Mouse (Mus musculus) midbrain, embryonic 12.5 days (tissue): ENCODE data around the gene Zfp36l2. TPM values are rescaled to one million over a fixed set of nuclear protein-coding genes. Genes with fewer than 3 reads are reported as not detected.

ENCODE experiments used
- ATAC-seq: fragments of 200-750 bp; cut with Nextera tagmentation; 2 replicates; pipeline ENCODE4 v1.8.0; 2017; ENCODE audit warnings: low read depth, moderate TSS enrichment, moderate library complexity; ENCODE audit not compliant: low FRiP score
- H3K27ac ChIP-seq: fragments of 300-500 bp; sonication (generic); replicated peaks from 2 replicates; pipeline ENCODE4 v1.5.1; 2016; ENCODE audit warnings: mild to moderate bottlenecking
- H3K27me3 ChIP-seq: fragments of 300-500 bp; sonication (generic); 2 replicates; pipeline ENCODE4 v1.6.1; 2016; ENCODE audit warnings: mild to moderate bottlenecking
- H3K36me3 ChIP-seq: fragments of 300-500 bp; sonication (generic); 2 replicates; pipeline ENCODE4 v1.6.1; 2016
- H3K4me1 ChIP-seq: fragments of 300-500 bp; sonication (generic); 2 replicates; pipeline ENCODE4 v1.6.1; 2016
- H3K4me2 ChIP-seq: fragments of 300-500 bp; sonication (generic); replicated peaks from 2 replicates; pipeline ENCODE4 v1.6.1; 2016; ENCODE audit warnings: mild to moderate bottlenecking, moderate library complexity
- H3K4me3 ChIP-seq: fragments of 300-500 bp; sonication (generic); 2 replicates; pipeline ENCODE4 v1.5.1; 2016; ENCODE audit warnings: mild to moderate bottlenecking
- H3K9ac ChIP-seq: fragments of 300-500 bp; sonication (generic); replicated peaks from 2 replicates; pipeline ENCODE4 v1.6.1; 2016; ENCODE audit warnings: mild to moderate bottlenecking, moderate library complexity
- H3K9me3 ChIP-seq: fragments of 300-500 bp; sonication (generic); 2 replicates; pipeline ENCODE4 v1.6.1; 2016; ENCODE audit warnings: mild to moderate bottlenecking
- WGBS: fragments of 180-500 bp; shearing (Covaris S2); methylation state at CpG from one replicate; pipeline ENCODE4 v1.1.7; 2016; 5-methylcytosine and 5-hydroxymethylcytosine counted together
- polyA plus RNA-seq: library from polyadenylated mRNA; unstranded; fragments of >200 nt; fragmentation: Nextera tagmentation; extraction: Ambion mirVana; gene quantifications from 2 replicates; pipeline ENCODE4 v1.2.1, GENCODE M21; 2016

Gene Zfp36l2
- polyA plus RNA-seq, 1 experiment from 2014 or later, result 13.6 TPM

DNA sequence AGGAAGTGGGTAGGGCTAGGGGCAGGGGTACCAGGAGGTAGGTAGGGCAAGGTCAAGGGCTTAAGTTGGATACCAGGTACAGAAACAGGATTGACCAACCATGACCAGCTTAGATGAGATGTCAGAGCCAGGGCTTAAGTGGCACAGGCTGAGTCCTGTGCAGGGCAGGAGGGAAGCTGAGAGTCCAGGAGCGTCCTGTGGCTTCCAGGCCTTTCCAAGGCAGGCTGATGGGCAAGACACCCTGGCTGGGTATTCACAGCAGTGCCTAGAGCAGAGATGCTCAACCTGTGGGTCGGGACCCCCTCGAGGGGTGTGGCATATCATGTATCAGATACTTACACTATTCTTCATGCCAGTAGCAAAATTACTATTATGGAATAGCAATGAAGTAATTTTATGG is 22.0 kb downstream of the Zfp36l2 start:
- H3K27ac ChIP-seq, result no peak overlapping the region
- H3K4me3 ChIP-seq, result no peak overlapping the region
- H3K9ac ChIP-seq, result no peak overlapping the region
- no peaks in the 10 kb centered on the region for H3K36me3 ChIP-seq
- H3K9me3 ChIP-seq, result no peaks in the 10 kb centered on the region
- H3K4me2 ChIP-seq, result no peak overlapping the region
- ATAC-seq, result no peak
- 93% methylated on average over 3 of the region's 3 CpGs for WGBS
- no peaks in the 10 kb centered on the region for H3K27me3 ChIP-seq
- no peaks in the 10 kb centered on the region for H3K4me1 ChIP-seq

DNA sequence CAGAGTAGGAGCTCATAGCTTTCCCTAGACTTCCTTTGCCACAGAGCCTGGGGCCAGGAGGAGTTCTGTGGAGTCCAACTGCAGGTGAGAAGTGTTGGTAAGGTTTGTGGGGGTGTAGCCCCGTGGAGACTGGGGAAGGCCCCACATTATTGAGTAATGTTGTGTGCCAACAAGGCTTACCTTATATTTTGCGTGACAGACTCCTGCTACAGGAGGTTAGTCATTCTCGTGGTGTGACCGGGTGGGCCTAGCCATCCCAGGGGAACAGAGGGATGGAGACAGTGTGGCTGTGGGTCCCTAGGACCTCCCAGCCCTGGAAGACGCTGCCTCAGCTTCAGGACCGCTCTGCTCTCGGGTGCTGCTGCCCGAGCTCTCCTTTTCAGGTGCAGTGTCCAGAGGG is 23.6 kb downstream of the Zfp36l2 start:
- H3K4me3 ChIP-seq, result no peak overlapping the region
- H3K4me1 ChIP-seq, result no peaks in the 10 kb centered on the region
- H3K27me3 ChIP-seq, result no peaks in the 10 kb centered on the region
- no peak overlapping the region for H3K9ac ChIP-seq
- WGBS, result 80% methylated on average over 8 of the region's 8 CpGs
- ATAC-seq, result no peak
- no peaks in the 10 kb centered on the region for H3K36me3 ChIP-seq
- H3K27ac ChIP-seq, result no peak overlapping the region
- H3K9me3 ChIP-seq, result no peaks in the 10 kb centered on the region
- H3K4me2 ChIP-seq, result no peak overlapping the region

DNA sequence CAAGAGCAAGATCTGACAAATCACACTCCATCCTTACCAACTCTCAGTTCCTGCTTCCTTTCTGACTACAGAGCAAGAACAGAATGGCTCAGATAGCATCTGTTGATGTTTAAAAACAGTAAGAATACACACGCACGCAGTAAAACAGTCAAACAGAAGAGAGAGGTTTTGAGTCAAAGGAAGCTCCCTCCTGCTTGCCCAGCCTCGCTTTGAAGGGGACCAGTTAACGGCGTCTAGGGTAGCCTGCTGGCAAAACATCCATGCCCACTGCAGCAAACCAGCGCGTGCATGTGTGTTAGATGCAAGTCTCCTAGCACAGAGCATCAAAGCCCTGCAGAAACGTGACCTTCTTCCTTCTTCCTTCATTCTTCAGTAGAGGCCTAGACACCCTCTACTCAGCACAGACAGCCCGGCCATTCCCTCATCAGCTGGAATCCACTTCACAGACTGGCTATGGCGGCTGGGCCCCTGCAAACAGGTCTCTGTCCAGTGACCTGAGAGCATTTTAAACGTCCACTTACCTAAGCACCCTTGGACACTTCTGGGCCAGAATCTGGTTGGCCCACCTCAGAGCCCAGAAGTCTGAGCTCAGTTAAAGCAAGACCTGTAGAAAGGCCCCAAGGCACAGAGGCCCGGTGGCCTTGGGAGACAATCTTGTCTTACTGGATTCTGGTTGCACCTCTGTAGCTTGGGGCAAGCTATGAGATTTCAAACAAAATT is 24.5 kb downstream of the Zfp36l2 start:
- H3K36me3 ChIP-seq, result no peaks in the 10 kb centered on the region
- 81% methylated on average over 12 of the region's 12 CpGs for WGBS
- H3K4me3 ChIP-seq, result no peak overlapping the region
- H3K4me2 ChIP-seq, result no peak overlapping the region
- no peaks in the 10 kb centered on the region for H3K27me3 ChIP-seq
- H3K9me3 ChIP-seq, result no peaks in the 10 kb centered on the region
- H3K27ac ChIP-seq, result no peak overlapping the region
- no peak for ATAC-seq
- no peaks in the 10 kb centered on the region for H3K4me1 ChIP-seq
- no peak overlapping the region for H3K9ac ChIP-seq

DNA sequence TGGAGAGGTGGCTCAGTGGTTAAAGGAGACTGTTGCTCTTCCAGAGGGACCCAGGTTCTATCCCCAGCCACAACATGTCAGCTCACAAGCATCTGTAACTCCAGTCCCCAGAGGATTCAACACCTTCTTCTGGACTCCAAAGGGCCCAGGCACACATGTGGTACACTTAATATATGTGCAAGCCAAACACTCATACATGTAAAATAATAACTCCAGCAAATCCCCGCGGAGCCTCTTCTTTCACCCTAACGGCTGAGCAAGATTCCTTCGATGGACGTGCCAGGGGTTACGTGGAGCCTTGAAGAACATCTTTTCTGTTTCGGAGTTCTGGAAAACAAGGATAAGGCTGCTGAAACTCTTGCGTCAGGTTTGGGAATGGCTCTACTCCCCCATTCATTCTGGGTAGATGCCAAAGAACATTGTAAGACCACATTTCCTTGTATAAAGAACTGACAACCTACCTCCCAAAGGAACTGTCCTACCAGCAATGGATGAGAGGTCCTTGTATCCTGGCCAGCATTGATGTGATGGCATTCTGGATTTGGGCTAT is 25.5 kb downstream of the Zfp36l2 start:
- no peak overlapping the region for H3K27ac ChIP-seq
- peaks cover 7% of the 10 kb centered on the region for H3K27me3 ChIP-seq
- no peak for ATAC-seq
- WGBS, result 91% methylated on average over 8 of the region's 8 CpGs
- H3K4me2 ChIP-seq, result no peak overlapping the region
- no peak overlapping the region for H3K9ac ChIP-seq
- no peaks in the 10 kb centered on the region for H3K4me1 ChIP-seq
- no peaks in the 10 kb centered on the region for H3K9me3 ChIP-seq
- H3K36me3 ChIP-seq, result no peaks in the 10 kb centered on the region
- no peak overlapping the region for H3K4me3 ChIP-seq

DNA sequence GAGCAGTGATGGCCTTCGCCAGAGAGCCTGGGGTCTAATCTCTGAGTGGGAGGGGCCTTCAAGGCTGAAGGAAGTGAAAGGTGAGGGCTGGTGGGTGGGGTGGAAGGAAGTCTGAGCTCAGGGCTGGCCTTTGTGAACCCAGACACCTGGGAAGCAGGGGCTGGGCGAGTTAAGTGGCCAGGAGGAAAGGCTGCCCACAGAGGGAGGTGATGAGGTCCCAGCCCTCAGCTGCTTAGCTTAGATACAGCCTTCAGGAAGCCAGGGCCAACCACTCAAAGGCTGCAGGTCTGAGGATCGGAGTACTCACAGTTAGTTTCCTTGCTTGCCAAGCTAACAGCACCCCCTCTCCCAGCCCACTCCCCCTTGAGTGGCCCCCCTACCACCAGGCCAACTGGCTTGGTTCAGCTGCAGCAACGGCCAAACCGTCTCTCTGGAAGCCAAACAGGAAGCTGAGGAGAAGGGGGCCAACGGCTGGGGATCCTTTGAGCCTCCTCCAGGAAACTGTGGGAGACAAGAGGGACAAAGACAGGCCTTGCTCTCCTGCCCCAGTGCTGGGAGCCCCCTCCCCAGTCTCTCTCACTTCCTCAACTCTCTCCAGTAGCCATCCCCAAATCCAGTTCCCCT is 26.4 kb downstream of the Zfp36l2 start:
- H3K36me3 ChIP-seq, result no peaks in the 10 kb centered on the region
- no peak overlapping the region for H3K27ac ChIP-seq
- H3K9me3 ChIP-seq, result no peaks in the 10 kb centered on the region
- 66% methylated on average over 6 of the region's 6 CpGs for WGBS
- H3K4me3 ChIP-seq, result no peak overlapping the region
- no peaks in the 10 kb centered on the region for H3K4me1 ChIP-seq
- H3K4me2 ChIP-seq, result no peak overlapping the region
- H3K9ac ChIP-seq, result no peak overlapping the region
- peaks cover 13% of the 10 kb centered on the region for H3K27me3 ChIP-seq
- no peak for ATAC-seq

DNA sequence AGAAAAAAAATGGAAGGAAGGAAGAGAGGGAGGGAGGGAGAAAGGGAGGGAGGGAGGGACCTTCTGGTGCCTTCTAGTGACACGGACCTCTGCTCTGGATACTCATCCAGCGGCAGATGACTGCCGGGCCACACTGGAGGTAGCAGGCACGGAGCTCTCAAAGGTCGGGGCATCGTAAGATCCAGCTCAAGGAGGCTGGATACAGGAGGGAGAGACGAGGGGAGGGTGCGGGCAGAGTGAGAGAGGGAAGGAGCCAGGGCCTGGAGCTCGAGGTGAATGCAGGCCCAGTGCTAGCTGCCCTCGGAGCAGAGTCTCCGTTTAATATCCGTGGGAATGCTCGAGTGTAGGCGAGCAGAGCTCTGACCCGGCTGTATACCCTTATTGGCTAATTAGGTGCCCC is 28.9 kb downstream of the Zfp36l2 start:
- no peaks in the 10 kb centered on the region for H3K9me3 ChIP-seq
- WGBS, result 52% methylated on average over 15 of the region's 15 CpGs
- no peak overlapping the region for H3K27ac ChIP-seq

DNA sequence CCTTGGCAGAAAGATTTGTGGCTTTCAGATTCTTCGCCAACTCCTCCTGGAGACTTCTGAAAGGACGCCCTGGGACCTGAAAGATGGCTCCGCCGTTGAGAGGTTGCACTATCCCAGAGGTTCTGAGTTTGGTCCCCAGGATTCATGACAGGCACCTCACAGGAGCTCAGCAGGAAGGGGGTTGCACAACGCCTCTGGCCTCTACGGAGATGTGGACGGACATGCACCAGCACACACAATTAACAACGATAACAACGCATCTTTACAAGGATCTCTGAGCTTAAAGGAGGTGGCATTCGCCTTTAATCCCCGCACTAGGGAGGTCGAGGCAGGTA is 29.3 kb downstream of the Zfp36l2 start:
- 90% methylated on average over 12 of the region's 12 CpGs for WGBS

More for the DNA sequence above, 28.9 kb downstream of the Zfp36l2 start:
- no peak for ATAC-seq
- peaks cover 28% of the 10 kb centered on the region for H3K27me3 ChIP-seq
- H3K4me2 ChIP-seq, result no peak overlapping the region
- H3K9ac ChIP-seq, result no peak overlapping the region
- H3K4me1 ChIP-seq, result no peaks in the 10 kb centered on the region
- H3K4me3 ChIP-seq, result no peak overlapping the region
- H3K36me3 ChIP-seq, result no peaks in the 10 kb centered on the region

DNA sequence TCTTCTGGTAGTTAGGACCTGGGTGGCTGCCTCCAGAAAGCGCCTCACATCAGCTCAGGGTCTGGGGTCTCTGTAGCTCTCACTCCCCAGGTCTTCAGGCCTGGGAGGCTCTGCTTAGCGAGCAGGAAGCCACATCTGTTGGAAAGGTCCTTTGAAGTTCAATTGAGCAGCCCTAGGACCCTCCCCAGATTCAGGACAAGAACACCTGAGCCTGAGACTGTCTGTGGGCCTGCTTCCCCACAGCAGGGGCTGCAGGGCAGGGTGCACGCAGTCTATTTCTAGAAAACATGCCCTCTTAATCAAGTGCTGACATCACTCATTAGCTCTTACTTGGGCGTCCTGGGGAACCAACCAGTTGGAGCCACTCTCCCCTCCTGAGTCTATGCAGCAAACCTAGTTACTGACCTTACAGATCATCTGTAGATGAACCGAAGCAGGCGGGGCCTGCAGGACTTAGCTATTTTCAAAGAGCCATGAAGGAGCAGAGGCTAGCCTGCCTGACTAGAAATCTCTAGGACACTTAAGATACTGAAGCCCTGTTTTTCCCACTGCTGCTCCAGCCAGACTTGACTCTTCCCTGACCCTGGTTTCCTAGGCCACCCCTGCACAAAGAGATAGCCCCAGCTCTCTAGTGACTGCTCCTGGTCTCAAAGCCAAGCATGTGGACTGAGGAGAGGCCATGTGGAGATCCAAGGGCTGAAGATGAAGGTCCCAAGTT is 29.8 kb downstream of the Zfp36l2 start:
- Histone ChIP-seq H3K4me2 (no peak overlapping the region), H3K4me3 (no peak overlapping the region), H3K9me3 (no peaks in the 10 kb centered on the region), H3K4me1 (no peaks in the 10 kb centered on the region), H3K27me3 (peaks cover 32% of the 10 kb centered on the region), H3K9ac (no peak overlapping the region), H3K36me3 (no peaks in the 10 kb centered on the region), H3K27ac (no peak overlapping the region)
- no peak for ATAC-seq
- WGBS, result 77% methylated on average over 6 of the region's 6 CpGs

More for the DNA sequence above, 29.3 kb downstream of the Zfp36l2 start:
- H3K9ac ChIP-seq, result no peak overlapping the region
- no peaks in the 10 kb centered on the region for H3K36me3 ChIP-seq
- no peak for ATAC-seq
- H3K4me3 ChIP-seq, result no peak overlapping the region
- no peak overlapping the region for H3K27ac ChIP-seq
- peaks cover 28% of the 10 kb centered on the region for H3K27me3 ChIP-seq
- H3K4me2 ChIP-seq, result no peak overlapping the region
- no peaks in the 10 kb centered on the region for H3K4me1 ChIP-seq
- H3K9me3 ChIP-seq, result no peaks in the 10 kb centered on the region

DNA sequence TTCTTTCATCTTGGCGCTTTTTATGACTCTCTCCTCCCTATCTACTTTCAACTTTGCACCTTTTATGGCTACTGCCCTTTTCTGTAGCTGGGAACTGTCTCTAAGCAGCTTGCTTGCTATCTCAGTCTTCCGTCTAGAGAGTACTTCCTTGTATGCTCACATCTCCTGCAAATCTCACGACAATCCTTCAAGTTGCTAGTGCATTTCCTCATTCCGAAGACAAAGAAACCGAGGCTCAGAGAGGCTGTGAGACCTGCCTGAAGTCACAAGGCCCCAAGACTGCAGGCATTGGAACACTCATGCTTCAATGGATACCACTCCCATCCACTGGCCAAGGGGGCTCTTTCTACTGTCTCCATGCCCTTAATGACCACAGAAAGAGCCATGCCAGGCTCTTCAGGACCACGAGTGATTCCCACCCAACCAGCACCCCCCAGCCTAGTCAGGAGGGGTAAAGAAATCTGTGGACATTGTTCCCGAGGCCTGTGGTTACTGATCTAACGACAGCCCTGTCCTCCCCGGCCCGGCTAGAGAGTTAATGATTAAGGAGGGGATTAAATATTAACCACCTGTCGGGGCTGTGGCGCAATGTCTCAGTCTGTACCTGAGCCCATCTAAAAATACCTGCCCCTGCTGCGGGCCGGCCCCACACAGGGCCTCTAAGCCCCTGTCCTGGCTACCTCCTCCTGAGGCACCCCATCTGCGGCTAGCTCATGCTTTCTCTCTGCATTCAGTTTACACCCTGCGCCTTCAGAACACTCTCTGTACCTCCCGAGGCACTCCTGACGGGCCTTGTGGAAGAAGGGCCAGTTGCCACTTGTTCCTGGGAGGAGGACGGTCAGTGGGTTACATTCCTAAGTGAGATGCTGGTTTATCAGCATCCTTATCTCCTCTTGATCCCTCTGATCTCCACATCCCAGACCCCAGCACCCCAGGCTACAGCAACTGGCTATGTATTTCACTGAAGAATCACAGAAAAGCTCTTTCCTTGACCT is 30.7 kb downstream of the Zfp36l2 start:
- no peak for ATAC-seq
- WGBS, result 43% methylated on average over 19 of the region's 19 CpGs
- Histone ChIP-seq H3K36me3 (no peaks in the 10 kb centered on the region), H3K27ac (no peak overlapping the region), H3K4me3 (no peak overlapping the region), H3K4me1 (no peaks in the 10 kb centered on the region; the same call in 1 of the 2 replicates), H3K27me3 (peaks cover 39% of the 10 kb centered on the region), H3K4me2 (no peak overlapping the region), H3K9ac (no peak overlapping the region), H3K9me3 (no peaks in the 10 kb centered on the region)

DNA sequence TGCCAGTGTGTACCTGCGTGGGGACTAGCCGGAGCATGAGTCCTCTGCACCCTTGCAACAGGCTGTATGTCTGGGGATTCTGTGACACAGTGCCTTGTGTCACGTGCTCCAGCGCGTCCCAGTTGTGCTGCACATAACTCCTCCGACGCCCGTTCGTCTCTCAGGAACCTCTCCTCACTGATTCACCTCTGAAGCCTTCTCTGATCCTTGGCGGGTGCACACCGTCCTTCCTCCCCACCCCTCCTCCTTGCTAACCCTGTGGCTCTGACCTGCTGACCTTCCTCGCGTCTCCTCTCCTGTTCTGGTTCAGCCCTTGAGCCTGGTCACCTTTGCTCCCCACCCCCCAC is 31.5 kb downstream of the Zfp36l2 start:
- H3K4me1 ChIP-seq, result no peaks in the 10 kb centered on the region; the same call in 1 of the 2 replicates
- WGBS, result 57% methylated on average over 13 of the region's 13 CpGs
- no peaks in the 10 kb centered on the region for H3K9me3 ChIP-seq
- H3K27me3 ChIP-seq, result peaks cover 41% of the 10 kb centered on the region
- H3K4me3 ChIP-seq, result no peak overlapping the region
- H3K9ac ChIP-seq, result no peak overlapping the region
- no peak overlapping the region for H3K4me2 ChIP-seq
- no peak for ATAC-seq
- H3K27ac ChIP-seq, result no peak overlapping the region
- no peaks in the 10 kb centered on the region for H3K36me3 ChIP-seq

DNA sequence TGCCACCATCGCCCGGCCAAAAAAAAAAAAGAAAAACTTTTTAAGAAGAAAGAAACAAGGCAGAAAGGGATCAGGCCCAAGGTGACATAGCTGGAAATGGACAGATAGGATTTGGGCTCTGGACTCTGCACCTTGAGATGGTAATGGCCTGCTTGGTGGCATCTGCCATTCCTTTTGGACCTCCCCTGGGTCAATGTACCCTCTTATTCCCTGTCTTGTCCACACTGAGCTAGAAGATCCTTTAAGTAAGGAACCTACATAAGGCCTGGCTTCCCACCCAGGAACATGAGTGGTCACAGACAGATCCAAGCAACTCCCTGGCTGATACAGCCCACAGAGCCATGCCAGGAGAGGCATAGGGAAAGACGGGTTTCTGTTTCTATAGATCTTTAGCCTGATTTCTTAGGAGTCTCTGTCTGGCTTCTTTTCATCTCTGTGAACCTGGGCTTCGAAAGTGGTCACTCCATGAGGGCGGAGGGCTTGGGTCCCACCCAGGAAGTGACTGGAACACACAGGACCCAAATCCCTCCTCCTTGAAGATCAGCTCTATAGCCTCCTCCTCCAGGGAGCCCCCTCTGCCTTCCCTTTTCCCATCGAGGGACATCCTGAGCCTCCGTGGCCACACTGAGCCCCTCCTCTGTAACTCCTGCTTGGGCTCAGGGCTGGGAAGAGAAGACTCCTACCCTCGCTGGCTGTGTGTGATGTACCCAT is 32.1 kb downstream of the Zfp36l2 start:
- H3K4me3 ChIP-seq, result no peak overlapping the region
- no peak overlapping the region for H3K4me2 ChIP-seq
- no peak overlapping the region for H3K9ac ChIP-seq
- H3K36me3 ChIP-seq, result no peaks in the 10 kb centered on the region
- WGBS, result 85% methylated on average over 8 of the region's 8 CpGs
- no peaks in the 10 kb centered on the region for H3K9me3 ChIP-seq
- H3K4me1 ChIP-seq, result no peaks in the 10 kb centered on the region; the same call in 1 of the 2 replicates
- ATAC-seq, result no peak
- no peak overlapping the region for H3K27ac ChIP-seq
- peaks cover 41% of the 10 kb centered on the region for H3K27me3 ChIP-seq
